Mouse (Mus musculus): ENCODE measurements around the gene Cit. TPM values are rescaled to one million over a fixed set of nuclear protein-coding genes. Genes with fewer than 3 reads are reported as not detected.

The Cit gene
- total RNA-seq, 2 experiments from 2014 or later = 153 to 185 TPM

DNA sequence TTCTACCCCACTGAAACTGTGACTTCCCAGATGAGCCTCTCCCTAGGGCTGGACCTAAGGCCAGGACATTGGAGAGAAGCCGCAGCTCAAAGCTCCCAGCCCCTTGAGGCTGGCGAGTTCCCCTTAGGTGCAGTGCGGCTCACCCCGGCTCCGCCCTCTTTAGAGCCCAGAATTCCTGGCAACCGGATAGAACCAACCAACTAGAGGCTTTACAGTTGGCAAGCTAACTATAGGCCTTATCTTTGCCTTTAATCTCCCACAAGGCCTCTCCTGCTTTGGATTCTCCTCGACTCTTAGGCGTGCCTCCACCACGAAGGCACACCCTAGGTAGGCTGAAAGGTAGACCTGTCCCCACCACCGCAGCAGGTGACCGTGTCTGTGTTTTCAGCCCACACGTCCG, 162.6 kb downstream of the Cit start:
- DNase-seq (ENCODE audit: low spot score in 2 of 2) = no peak

DNA sequence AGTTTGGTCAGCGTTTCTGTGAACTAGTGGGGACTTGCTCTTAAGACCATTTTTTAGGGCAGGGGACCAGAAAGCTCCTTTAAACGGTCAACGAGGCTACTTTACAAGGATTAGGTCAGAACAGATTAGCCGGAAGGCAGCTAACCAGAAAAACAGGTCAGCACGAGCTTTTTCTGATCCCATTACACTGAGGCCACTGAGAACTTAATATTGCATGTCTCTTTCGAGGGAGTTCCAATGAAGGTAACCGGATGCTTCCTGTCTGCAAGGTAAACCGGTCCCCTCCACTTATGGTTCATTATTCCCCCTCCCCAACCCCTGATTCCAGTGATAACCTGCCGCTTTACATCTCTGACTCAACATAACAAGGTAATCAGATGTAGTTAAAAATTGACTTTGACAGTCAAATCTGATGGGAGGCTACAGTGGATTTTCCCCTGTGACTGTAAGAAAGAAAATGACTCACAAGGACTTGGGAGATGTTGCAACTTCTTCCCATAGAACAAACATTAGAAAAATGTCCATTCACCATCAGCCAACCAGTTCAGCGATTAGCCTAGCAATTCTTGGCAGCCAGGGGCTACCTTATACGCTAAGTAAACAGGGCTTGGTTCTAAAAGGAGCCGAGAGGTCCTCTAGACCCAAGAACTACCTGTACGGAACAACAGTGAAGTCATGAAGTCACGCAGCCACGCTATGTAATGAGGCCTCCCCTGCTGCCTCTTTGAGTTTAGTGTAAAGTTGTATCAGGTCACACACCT, 164.2 kb downstream of the Cit start:
- DNase-seq (ENCODE audit: low spot score in 2 of 2) = no peak

- DNase-seq (ENCODE audit: low spot score in 2 of 2) = no peak
These were observed 165.0 kb downstream of the Cit start for GRCm38 (mm10) chr5:116009884-116010627.

DNA sequence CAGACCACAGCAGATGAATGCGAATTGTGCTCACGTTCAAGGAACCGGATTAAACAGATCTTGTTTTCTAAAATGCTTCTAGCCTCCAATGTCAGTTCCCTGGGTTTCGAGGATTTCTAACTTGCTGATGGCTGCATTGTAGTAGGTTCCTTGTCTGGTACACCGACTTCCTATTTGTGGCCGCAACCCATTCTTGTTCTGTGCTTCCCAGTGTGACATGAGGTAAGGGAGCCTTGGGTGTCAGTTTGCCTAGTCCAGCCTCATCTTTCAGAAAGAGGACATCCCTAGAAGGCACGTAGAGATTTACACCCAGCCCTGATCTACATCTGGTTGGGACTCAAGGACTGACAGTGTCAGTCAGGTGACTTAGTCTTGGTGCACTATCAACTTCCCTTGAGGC, 166.6 kb downstream of the Cit start:
- DNase-seq (ENCODE audit: low spot score in 2 of 2) = no peak

DNA sequence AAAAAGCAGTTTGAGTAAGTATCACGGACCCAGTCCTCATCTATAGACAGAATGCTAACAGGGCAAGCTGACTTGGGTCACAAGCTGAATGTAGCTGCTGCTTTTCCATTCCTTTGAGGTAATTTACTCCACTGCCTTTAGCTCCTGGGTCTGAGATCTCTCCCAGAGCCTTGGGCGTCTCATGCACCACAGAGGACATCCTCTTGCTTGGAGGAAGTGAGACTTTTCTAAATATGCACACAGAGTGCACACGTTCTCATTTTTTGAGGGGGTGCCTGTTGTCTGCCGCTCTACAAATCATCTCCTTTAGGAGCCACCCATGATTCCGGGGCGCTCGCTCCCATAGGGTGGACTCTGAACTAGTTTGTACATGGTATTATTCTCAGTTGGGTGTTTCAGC, 167.4 kb downstream of the Cit start:
- DNase-seq (ENCODE audit: low spot score in 2 of 2) = no peak

- DNase-seq (ENCODE audit: low spot score in 2 of 2) = no peak
These were observed 168.7 kb downstream of the Cit start for GRCm38 (mm10) chr5:116013821-116014220.

- DNase-seq (ENCODE audit: low spot score in 2 of 2) = no peak
These were observed 169.2 kb downstream of the Cit start for GRCm38 (mm10) chr5:116014237-116014636.

- no peak for DNase-seq (ENCODE audit: low spot score in 2 of 2)
These were observed 171.5 kb downstream of the Cit start for GRCm38 (mm10) chr5:116016542-116016941.

DNA sequence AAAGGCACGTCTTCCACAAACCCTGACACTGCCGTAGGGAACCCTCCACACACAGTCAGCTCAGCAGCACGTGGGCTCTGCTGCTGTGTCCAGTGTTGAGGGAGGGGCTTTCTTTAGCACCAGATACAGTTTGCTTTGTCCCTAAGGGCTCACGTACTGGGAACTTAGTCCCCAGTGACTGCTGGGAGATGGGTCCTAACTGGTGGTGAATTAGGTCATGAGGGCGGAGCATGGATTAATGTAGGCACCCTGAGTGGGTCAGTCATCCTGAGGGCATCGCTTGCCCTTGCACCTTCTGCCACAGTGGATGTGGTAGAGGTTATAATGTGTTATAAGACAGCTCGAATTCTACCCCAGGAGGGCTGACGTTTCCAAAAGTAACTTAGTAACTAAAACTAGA, 172.3 kb downstream of the Cit start:
- no peak for DNase-seq (ENCODE audit: low spot score in 2 of 2)

- no peak for DNase-seq (ENCODE audit: low spot score in 2 of 2)
These were observed 173.1 kb downstream of the Cit start for GRCm38 (mm10) chr5:116018196-116018595.

GRCm38 (mm10) chr5:116018784-116019183, 173.7 kb downstream of the Cit start:
- no peak for DNase-seq (ENCODE audit: low spot score in 2 of 2)

- no peak for DNase-seq (ENCODE audit: low spot score in 2 of 2)
These were observed 174.3 kb downstream of the Cit start for GRCm38 (mm10) chr5:116019371-116019770.

GRCm38 (mm10) chr5:116021552-116021951, 176.5 kb downstream of the Cit start:
- no peak for DNase-seq (ENCODE audit: low spot score in 2 of 2)

- no peak for DNase-seq (ENCODE audit: low spot score in 2 of 2)
These were observed 177.1 kb downstream of the Cit start for GRCm38 (mm10) chr5:116022131-116022530.

DNA sequence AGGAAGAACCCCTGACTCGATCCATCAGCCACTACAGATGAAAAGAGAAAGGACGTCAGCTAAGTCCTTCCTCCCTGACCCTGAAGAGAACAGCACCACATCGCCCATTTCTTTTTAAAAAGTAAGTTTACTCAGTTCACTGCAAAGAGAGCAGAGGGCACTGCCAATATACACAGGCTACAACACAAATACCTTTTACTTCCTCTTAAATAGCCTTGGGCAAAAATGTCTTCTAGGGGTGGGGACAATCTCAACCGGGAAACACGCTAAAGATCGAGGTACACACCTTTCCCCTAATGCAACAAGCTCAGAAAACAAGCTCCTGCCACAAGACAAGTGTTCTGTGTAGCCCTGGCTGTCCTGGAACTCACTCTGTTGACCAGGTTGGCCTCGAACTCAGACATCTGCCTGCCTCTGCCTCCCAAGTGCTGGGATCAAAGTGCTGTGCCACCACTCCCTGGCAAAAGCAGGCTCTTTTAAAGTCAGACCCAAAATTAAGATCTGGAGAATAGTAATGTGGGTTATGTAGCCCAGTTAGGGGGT, 177.7 kb downstream of the Cit start:
- DNase-seq (ENCODE audit: low spot score in 2 of 2) = no peak

DNA sequence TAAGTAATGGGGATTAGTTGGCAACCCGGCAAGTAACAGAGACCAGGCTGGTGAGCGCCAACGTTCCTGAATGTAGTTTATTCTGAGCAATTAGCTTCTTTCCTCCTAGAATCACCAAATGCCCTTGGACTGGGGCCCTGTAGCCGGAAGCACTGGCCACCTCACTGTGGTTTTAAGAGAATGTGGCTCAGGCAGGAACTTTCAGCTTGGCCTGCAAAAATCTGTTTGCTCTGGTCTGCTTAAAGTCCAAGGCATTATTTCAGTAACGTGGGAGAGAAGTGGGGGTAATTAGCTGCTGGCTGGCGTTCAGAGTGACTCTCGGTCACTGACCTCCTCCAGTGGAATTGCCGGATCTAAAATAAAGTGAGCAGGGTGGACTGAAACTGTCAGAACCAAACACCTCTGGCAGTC, 178.2 kb downstream of the Cit start:
- DNase-seq (ENCODE audit: low spot score in 2 of 2) = no peak

DNA sequence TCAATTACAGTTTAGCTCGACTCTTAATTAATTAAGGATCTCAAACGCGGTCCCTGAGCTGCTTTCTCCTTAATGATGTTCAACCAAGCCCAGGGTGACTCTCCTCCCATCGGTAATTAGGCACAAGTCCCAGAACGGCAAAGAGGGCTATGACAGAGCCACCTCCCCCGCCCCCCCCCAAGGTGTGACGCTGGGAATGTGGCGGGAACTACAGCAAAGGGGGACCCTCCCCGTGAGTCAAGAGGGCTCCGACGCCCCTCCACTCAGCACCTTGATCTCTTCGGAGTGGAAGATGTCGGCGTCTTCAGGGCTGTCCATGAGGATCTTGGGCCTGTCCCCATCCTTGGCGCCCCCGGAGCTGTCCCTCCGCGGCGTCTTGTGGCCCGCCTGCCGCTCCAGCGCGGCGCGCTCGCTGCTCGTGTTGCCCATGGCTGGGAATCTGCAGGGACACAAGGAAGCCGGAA, 178.8 kb downstream of the Cit start:
- no peak for DNase-seq (ENCODE audit: low spot score in 2 of 2)

- DNase-seq (ENCODE audit: low spot score in 2 of 2) = peak; percentile 87 to 93
These were observed 179.3 kb downstream of the Cit start, which contains the start of gene Prkab1 for GRCm38 (mm10) chr5:116024327-116024739. Gene Prkab1, minus strand, starts transcription at chr5:116024508.

DNA sequence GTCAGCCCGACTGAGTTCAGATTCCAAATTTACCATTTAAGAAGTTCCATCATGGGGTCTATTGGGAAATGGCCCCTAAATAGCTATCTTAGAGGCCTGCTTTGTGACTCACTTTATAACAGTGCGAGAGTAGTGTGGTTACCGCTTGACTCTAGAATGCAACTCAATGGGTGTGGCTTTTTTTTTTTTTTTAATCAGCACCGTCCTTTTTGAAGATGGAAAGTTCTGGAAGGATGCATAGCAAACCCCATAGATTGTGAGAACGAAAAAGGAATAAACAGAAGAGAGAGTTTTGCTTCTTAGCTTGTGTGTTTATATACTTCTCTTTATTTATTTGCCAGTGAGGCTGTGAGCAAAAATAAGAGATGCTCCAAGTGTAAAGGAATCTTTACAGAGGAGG, 181.0 kb downstream of the Cit start:
- no peak for DNase-seq (ENCODE audit: low spot score in 2 of 2)

DNA sequence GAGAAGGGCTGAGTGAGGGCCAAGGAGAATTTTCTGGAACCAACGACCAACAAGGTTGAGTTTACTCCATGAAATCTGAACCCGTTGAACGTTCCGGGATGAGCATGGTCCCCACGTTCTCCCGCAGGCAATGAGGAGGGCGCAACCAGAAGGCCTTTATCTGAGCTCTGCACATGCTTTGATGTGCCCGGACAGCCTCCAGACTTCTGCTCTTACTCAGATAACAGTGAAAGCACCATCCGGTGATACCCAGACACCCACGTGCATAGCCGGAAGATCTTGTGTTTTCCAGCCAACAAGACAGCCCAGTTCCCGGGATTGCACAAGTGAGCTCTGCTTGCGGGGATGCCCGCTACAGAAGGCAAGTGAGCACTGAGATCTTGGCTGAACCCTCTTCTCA, 181.5 kb downstream of the Cit start:
- DNase-seq (ENCODE audit: low spot score in 2 of 2) = no peak

- no peak for DNase-seq (ENCODE audit: low spot score in 2 of 2)
These were observed 184.0 kb downstream of the Cit start for GRCm38 (mm10) chr5:116029071-116029470.

GRCm38 (mm10) chr5:116030566-116031189, 185.6 kb downstream of the Cit start:
- DNase-seq (ENCODE audit: low spot score in 2 of 2) = no peak
